Mouse (Mus musculus) heart, postnatal 4 days (tissue): ENCODE measurements at regions not wholly inside any gene's neighbourhood (a gene's known extent, or its start where the extent isn't known, plus 50 kb on each side); places are given as distances from the start of the nearest gene placed in this dataset.

Experiments used
- DNase-seq: peaks from one replicate; pipeline ENCODE4 v3.0.0; 2021

DNA sequence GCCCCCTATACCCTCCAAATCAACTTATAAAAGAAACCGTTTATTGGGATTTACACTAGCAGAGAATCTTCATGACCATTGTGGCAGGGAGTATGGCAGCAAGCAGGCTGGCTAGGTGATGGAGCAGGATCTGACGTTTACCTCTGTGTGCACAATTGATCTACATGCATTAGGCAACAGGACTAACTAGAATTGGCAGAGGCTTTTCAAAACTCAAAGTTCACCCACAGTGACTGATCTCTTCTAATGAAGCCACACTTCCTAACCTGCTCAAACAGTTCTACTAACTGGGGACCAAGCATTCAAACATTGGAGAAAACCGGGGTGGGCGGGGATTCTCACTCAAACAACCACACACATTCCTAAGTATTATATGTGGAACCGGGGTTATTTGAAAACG, 1382.9 kb upstream of the Tenm2 start:
- no peak for DNase-seq

DNA sequence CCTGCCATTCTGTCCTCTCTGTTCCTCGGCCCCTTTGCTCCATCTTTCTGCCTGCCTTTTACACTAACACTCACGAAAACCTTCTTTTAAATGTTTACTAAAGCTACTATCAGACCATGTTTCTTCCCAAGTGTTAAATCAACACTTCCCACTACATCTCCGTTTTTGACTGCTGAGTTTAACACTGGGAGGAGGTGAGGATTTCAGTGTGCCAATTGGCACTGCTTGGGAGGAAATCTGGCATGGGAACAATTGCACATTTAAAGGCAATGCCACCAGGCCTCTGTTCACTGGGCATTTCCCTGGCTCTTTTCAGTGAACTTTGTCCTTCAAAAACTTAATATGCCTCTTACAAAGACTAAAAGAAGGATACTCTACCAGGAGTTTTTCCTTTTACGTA, 1365.2 kb upstream of the Tenm2 start:
- no peak for DNase-seq

DNA sequence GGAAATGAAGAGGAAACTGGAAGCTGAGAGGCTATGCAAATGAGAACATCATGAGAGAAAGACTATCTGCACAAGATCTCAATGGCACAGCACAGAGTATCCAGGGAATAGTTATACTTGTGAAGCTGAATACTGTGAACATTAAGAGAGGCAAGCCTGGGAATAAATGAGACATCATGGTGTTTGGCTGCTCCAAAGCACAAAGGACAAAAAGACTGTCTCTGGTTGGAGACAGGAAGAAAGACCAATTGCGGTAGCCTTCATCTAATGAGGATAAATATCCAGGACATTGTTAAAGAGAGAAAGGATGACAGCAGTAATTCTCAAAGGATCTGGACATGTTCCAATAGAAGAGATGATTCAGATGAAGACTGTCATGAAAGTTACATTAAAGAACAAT, 1332.8 kb upstream of the Tenm2 start:
- DNase-seq = no peak

DNA sequence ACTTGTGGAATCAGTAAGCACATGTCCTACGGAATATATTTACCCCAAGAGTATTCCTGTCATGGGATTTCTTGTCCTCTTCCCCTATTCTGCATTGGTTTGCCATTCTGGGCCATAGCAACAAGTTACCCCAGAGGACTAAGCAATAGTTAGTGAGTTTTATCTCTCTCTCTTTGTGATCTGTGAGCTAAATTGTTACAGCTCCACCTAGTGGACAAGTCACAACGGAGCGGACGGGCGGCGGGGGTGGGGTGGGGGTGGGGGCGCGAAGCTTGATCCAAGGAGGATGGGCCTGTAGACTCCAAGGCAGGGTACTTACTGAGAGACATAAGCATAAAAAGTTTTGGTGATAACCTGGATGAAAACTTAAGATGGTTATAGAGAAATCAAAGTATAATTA, 1308.1 kb upstream of the Tenm2 start:
- peak; percentile 26 for DNase-seq

DNA sequence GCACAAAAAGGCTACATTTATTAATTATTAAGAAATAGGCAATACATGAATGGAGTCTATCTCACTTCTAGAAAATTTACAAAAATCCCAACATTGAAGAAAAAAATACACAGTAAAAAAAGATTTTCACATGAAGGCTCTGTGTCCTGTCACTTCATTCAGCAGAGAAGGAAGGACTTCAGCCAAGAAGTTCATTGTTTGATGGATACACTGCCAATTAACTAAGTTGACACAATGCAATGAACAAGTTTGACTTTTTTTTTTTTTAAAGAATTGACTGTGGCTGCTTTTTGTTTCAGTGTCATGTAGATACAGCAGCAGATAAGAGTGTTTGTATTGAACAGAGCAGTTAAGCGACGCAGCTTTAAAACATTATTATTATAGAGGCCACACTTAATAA, 1304.3 kb upstream of the Tenm2 start:
- DNase-seq = no peak

DNA sequence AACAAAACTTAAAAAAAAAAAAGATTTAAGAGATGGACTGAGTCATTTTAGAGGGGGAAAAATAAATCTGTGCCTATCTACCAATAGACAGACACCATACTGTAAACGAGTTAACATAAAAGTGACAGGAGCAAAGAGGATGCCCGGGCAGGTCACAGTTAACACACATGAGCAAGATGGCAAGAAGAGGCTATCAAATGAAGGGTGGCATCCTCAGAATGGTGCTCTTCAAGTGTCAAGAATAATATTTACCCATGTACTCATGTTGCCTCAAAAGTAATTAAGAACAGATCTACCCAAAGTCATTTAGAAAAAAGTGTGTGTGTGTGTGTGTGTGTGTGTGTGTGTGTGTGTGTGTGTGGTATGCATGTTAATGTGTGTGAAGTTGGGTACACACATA, 1296.5 kb upstream of the Tenm2 start:
- DNase-seq = no peak

DNA sequence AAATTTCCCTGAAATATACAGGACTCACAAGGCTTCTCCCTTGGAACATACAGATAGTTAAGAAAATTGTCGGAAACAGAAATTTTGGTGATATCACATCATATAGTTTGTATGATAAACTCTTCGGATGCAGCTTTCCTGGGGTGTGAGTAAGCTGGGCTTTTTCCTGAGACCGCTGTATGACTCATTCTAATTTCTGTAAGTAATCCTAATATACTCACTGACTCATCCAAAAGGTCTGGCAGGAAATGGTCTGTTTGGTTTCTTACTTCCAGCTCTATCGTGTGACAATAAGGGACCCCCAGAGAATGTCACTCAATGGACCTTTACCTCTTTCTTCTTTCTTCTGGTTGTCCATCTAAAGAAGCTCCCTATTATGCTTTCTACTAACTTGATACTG, 1273.9 kb upstream of the Tenm2 start:
- DNase-seq = no peak

DNA sequence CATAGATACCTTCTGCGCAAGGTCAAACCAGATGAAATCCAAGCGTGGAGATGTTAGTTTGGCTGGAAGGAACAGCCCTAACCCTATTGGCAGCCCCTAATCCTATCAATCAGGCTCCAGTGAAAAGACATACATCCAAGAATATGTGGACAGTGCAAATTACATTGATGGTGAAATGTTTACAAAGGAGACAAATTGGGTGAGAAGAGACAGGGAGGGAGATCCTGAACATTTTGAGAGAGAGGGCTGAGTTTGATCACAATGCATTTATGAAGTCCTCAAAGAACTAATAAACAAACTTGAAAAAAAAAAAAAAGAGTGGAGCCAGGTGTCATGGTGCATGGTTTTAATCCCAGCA, 1228.5 kb upstream of the Tenm2 start:
- no peak for DNase-seq

DNA sequence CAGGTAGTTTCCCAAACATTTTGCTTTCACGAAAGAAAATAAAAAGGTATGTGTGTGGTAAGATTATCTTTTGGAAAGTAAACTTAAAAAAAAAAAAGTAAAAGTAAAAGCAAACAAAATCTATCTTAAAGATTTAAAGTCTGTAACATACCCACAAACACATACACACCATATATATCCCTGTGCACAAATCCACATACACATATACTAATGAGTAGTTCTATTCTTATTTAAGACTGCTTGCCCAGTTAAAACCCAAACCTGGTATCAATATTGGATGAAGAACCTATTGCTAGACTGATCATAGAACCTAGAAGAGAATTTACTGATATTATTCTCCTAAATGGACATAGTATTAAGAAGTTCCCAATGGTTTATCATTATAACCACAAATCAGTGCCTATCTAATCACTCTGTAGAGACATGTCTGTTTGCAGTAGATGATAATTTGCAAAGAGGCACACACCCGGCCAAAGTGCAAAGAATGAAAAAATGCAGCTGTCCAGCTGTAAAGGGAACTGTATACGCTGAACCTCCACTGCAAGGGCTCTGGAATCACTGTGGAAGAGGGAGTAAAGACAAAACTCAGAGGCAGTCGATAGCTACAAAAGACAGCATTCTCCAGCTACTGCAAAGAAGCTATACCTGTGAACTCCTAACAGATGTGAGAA, 1227.9 kb upstream of the Tenm2 start:
- no peak for DNase-seq

DNA sequence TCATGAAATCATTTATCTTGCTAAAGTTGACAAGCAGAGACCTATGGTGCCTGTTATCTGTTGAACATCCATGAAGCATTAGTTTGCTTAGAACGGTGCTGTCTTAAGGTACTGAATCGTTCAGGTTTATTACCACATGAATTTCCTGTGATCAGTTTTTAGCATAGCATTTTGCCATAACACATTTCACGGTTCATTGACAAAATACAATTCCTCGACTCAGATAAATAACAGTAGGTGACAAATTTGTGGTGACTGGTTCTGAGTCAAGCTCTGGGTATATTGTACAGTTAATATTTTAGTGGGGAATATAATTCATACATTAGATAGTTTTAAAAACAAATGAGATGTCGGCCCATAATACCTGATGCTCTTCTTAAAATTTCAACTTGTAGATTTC, 1207.5 kb upstream of the Tenm2 start:
- no peak for DNase-seq

DNA sequence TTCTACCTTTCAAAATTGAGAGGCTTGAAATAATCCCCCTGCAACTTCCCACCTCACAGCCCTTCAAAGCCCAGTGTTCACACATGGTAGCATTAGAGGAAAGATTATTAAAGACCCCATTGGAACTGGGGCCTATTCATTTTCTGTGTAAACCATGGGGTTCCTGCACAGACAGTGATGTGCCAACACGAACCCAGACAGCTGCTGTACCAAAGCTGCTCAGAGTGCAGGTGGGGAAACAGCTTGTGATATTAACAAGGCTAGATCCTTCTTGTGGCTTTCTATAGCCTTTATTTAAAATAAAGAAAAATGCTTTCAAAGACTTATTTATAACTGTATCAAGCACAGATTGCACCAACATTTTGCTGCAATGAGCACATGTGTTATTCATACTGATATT, 1174.5 kb upstream of the Tenm2 start:
- no peak for DNase-seq

DNA sequence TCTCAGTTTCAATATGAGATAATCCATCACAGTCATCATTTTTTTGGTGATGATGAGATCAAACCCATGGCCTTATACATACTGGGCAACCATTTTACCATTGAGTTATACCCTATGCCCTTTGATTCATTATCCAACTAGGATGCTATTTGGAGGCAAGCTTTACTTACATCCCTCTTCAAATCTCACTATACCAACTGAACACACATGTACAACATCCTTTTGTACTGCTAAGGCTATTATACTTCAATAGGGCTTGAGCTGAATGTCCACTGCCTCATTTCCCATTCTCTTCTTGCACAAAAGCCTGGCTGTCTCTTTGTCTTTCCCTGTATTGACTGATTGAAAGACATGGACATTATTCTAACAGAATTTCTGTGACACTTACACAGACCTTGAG, 1162.0 kb upstream of the Tenm2 start:
- no peak for DNase-seq

DNA sequence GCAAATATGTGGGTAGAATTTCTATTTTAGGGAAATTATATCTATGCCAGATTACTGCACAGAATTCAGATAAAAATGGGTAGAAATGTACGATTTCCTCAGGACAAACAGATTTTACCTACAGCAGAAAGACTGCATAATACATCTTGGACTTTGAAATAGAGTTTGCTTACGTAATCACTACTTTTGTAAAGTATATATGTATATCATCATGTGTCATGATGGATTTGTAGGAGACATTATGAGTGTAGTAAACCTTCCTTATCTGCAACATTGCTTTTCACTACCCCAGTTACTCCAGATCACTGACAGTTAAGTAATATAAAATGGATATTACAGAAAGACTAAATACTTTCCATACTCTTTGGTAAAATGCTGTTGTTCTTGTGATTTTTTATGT, 1151.2 kb upstream of the Tenm2 start:
- DNase-seq = no peak

DNA sequence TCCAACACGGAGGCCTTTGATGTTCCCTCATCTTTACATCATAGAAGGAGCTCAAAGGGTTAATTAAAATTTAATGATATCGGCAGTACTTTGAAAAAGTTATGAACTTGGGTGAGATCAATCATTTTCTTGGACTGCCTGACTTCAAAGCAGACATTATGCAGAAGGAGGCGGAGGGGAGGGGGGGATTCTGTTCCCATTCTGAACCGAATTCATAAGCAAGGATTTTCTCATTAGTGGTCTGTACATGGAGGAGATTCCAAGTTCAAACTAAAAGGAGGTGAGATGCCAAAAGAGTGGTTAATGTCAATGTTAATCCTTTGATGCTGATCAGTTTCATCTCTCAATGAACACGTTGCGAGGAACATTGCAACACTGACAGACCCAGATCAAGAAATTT, 1110.7 kb upstream of the Tenm2 start:
- no peak for DNase-seq

DNA sequence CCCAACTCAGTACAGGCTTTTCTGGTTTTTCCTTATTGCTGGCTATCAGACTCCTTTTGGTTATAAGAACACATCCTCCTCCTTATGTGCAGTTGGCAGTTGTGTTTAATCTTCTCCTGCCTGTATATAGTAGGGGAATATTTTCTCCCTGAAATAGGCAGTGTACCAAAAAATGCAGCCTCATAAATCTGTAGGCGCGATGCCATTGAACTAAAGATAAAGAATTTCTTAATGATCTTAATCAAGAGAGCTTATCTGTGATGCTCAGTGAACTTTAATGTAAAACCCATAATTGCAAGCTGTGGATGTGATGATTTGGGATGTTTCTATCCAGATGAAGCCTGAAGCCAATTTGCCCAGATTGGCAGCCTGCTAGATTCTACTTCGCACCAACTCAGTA, 1099.6 kb upstream of the Tenm2 start:
- DNase-seq = no peak

DNA sequence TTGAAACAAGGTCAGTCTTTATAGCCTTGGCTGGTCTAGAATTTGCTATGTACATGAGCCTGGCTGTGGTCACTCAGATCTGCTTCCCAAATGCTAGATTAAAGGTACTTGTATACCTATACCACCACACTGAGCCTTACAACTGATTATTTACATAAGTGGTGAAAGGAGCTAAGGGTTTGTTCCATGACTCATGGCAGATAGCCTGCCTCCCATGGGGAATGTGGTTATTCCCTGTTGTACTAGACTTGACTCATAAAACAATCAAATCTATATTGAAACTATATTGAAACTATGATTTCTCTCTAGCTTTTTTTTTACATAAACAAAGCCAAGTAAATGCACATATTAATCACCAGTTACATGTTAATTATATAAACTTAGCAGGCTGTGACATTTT, 1061.9 kb upstream of the Tenm2 start:
- DNase-seq = no peak

DNA sequence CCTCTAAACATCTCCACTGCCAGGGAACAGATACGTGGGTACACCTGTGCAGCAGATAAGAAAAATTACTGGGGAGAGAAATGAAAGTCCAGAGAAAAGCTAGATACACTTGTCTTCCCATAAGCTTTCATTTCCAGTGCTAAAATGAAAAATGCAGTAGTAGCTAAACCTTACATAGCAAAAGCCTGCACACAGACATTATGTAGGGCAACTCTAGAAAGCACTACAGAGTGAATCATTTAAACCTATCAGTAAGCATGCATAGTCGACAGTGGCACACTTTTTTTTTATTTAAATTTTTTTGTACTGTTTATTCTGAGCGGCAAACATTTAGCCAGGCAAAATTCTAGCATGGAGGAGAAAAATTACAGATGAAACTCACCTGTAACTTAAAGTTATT, 1055.5 kb upstream of the Tenm2 start:
- no peak for DNase-seq

DNA sequence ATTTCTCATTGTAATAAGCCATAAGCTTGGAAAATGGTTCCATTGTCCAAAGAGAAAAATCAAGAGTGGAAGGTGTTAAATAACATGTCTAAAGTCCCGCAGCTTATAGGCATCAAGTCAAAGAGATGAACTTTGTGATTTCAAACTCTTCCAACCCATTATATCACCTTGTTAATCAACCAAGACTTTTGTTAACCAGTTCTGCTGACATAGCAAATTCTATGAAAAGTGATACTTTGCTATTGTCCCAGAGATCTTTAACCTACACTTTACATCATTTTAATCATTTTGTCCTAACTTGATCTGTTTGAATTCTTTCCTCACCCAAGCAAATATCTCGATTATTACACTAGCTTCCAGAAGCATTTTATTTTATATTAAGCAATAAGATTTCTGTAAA, 1045.2 kb upstream of the Tenm2 start:
- DNase-seq = no peak
